Mouse (Mus musculus): ENCODE results near the gene Spata31d1a. TPM values are rescaled to one million over a fixed set of nuclear protein-coding genes. Genes with fewer than 3 reads are reported as not detected.
"Not testable (repeated sequence)": the region's sequence is repeated elsewhere in the genome, so short reads cannot be mapped to it uniquely, and the experiment has no call there.

Spata31d1a gene
- total and polyA plus RNA-seq, 3 experiments = 0.05 TPM; not detected in 2

GRCm38 (mm10) chr13:59741697-59742096, 31.6 kb upstream of the Spata31d1a start:
- DNase-seq (ENCODE audit: low spot score) = peak; percentile 28
- H3K4me1 ChIP-seq (ENCODE audit: insufficient read depth, low read depth, low read length) = peaks cover 26% of the 10 kb centered on the region
- peak; percentile 46; the same call in 1 of the 2 replicates for ATAC-seq (ENCODE audit: extremely low read depth, insufficient number of reproducible peaks, low FRiP score, poor library complexity, severe bottlenecking)
- no peak overlapping the region for H3K4me3 ChIP-seq (ENCODE audit: low read depth, low read length)
- H3K27me3 ChIP-seq (ENCODE audit: insufficient read depth, low read length) = peaks cover 32% of the 10 kb centered on the region
- no peaks in the 10 kb centered on the region for H3K36me3 ChIP-seq (replicated peaks)
- no peak for TF ChIP-seq POLR2AphosphoS5 (IDR thresholded peaks at IDR 0.05; ENCODE audit: insufficient replicate concordance, low read depth, low read length)
- no peak for TF ChIP-seq GATA1 (IDR thresholded peaks at IDR 0.05; ENCODE audit: borderline replicate concordance, low read length)
- no peak for TF ChIP-seq TAL1 (conservative IDR thresholded peaks at IDR 0.05; ENCODE audit: low read depth, low read length)
- no peak for TF ChIP-seq GATA2 (IDR thresholded peaks at IDR 0.05; ENCODE audit: borderline replicate concordance, low read depth, low read length)
- TF ChIP-seq CTCF (IDR thresholded peaks at IDR 0.05; ENCODE audit: low read depth, low read length) = no peak
- no peaks in the 10 kb centered on the region for H3K9me3 ChIP-seq (replicated peaks)

GRCm38 (mm10) chr13:59741096-59741495, 31.0 kb upstream of the Spata31d1a start:
- TF ChIP-seq GATA2 (IDR thresholded peaks at IDR 0.05; ENCODE audit: borderline replicate concordance, low read depth, low read length) (no peak), CTCF (IDR thresholded peaks at IDR 0.05; ENCODE audit: low read depth, low read length) (no peak)
- no peak for DNase-seq (ENCODE audit: low spot score)
- H3K9me3 ChIP-seq (replicated peaks) = no peaks in the 10 kb centered on the region
- peaks cover 26% of the 10 kb centered on the region for H3K27me3 ChIP-seq (ENCODE audit: insufficient read depth, low read length)
- ATAC-seq (ENCODE audit: extremely low read depth, insufficient number of reproducible peaks, low FRiP score, poor library complexity, severe bottlenecking) = no peak
- H3K36me3 ChIP-seq (replicated peaks) = no peaks in the 10 kb centered on the region
- no peak overlapping the region for H3K4me3 ChIP-seq (ENCODE audit: low read depth, low read length)
- H3K4me1 ChIP-seq (ENCODE audit: insufficient read depth, low read depth, low read length) = peaks cover 28% of the 10 kb centered on the region

- no peaks in the 10 kb centered on the region for H3K9me3 ChIP-seq (replicated peaks)
- H3K4me3 ChIP-seq (ENCODE audit: low read depth, low read length) = no peak overlapping the region
- peaks cover 44% of the 10 kb centered on the region for H3K4me1 ChIP-seq (ENCODE audit: insufficient read depth, low read depth, low read length)
- ATAC-seq (ENCODE audit: extremely low read depth, insufficient number of reproducible peaks, low FRiP score, poor library complexity, severe bottlenecking) = no peak
- no peaks in the 10 kb centered on the region for H3K36me3 ChIP-seq (replicated peaks)
- no peak for DNase-seq (ENCODE audit: low spot score)
- peaks cover 19% of the 10 kb centered on the region for H3K27me3 ChIP-seq (ENCODE audit: insufficient read depth, low read length)
- TF ChIP-seq GATA1 (IDR thresholded peaks at IDR 0.05; ENCODE audit: borderline replicate concordance, low read length) = no peak
- TF ChIP-seq CTCF (IDR thresholded peaks at IDR 0.05; ENCODE audit: low read depth, low read length) = no peak
- TF ChIP-seq TAL1 (conservative IDR thresholded peaks at IDR 0.05; ENCODE audit: low read depth, low read length) = no peak
- TF ChIP-seq GATA2 (IDR thresholded peaks at IDR 0.05; ENCODE audit: borderline replicate concordance, low read depth, low read length) = no peak
- TF ChIP-seq POLR2AphosphoS5 (IDR thresholded peaks at IDR 0.05; ENCODE audit: insufficient replicate concordance, low read depth, low read length) = no peak
Observed at GRCm38 (mm10) chr13:59739397-59739796, 29.3 kb upstream of the Spata31d1a start.

GRCm38 (mm10) chr13:59738455-59738854, 28.3 kb upstream of the Spata31d1a start:
- no peaks in the 10 kb centered on the region for H3K36me3 ChIP-seq (replicated peaks)
- H3K4me1 ChIP-seq (ENCODE audit: insufficient read depth, low read depth, low read length) = peaks cover 49% of the 10 kb centered on the region
- H3K4me3 ChIP-seq (ENCODE audit: low read depth, low read length) = no peak overlapping the region
- ATAC-seq (ENCODE audit: extremely low read depth, insufficient number of reproducible peaks, low FRiP score, poor library complexity, severe bottlenecking) = no peak
- DNase-seq (ENCODE audit: low spot score) = no peak
- no peaks in the 10 kb centered on the region for H3K9me3 ChIP-seq (replicated peaks)
- TF ChIP-seq GATA1 (IDR thresholded peaks at IDR 0.05; ENCODE audit: borderline replicate concordance, low read length) (no peak), CTCF (IDR thresholded peaks at IDR 0.05; ENCODE audit: low read depth, low read length) (no peak), POLR2AphosphoS5 (IDR thresholded peaks at IDR 0.05; ENCODE audit: insufficient replicate concordance, low read depth, low read length) (no peak), GATA2 (IDR thresholded peaks at IDR 0.05; ENCODE audit: borderline replicate concordance, low read depth, low read length) (no peak), TAL1 (conservative IDR thresholded peaks at IDR 0.05; ENCODE audit: low read depth, low read length) (no peak)
- peaks cover 10% of the 10 kb centered on the region for H3K27me3 ChIP-seq (ENCODE audit: insufficient read depth, low read length)

GRCm38 (mm10) chr13:59735190-59735589, 25.1 kb upstream of the Spata31d1a start:
- H3K27me3 ChIP-seq (ENCODE audit: insufficient read depth, low read length) = no peaks in the 10 kb centered on the region
- H3K4me1 ChIP-seq (ENCODE audit: insufficient read depth, low read depth, low read length) = peaks cover 65% of the 10 kb centered on the region
- no peaks in the 10 kb centered on the region for H3K36me3 ChIP-seq (replicated peaks)
- TF ChIP-seq GATA1 (IDR thresholded peaks at IDR 0.05; ENCODE audit: borderline replicate concordance, low read length) (no peak), TAL1 (conservative IDR thresholded peaks at IDR 0.05; ENCODE audit: low read depth, low read length) (no peak), CTCF (IDR thresholded peaks at IDR 0.05; ENCODE audit: low read depth, low read length) (no peak), GATA2 (IDR thresholded peaks at IDR 0.05; ENCODE audit: borderline replicate concordance, low read depth, low read length) (no peak), POLR2AphosphoS5 (IDR thresholded peaks at IDR 0.05; ENCODE audit: insufficient replicate concordance, low read depth, low read length) (no peak)
- H3K4me3 ChIP-seq (ENCODE audit: low read depth, low read length) = no peak overlapping the region
- DNase-seq (ENCODE audit: low spot score) (peak; percentile 68), ATAC-seq (ENCODE audit: extremely low read depth, insufficient number of reproducible peaks, low FRiP score, poor library complexity, severe bottlenecking) (peak; percentile 85)
- no peaks in the 10 kb centered on the region for H3K9me3 ChIP-seq (replicated peaks)

- not testable (repeated sequence) for H3K27me3 ChIP-seq (ENCODE audit: insufficient read depth, low read length); H3K9me3 ChIP-seq (replicated peaks); H3K36me3 ChIP-seq (replicated peaks); DNase-seq (ENCODE audit: low spot score)
- peak overlapping the region; percentile 28; the same call in 1 of the 2 replicates for H3K4me3 ChIP-seq (ENCODE audit: low read depth, low read length)
- ATAC-seq (ENCODE audit: extremely low read depth, insufficient number of reproducible peaks, low FRiP score, poor library complexity, severe bottlenecking) = 0 out of 2 replicates have a peak, but pooled peaks have one; percentile 11
- peaks cover 62% of the 10 kb centered on the region for H3K4me1 ChIP-seq (ENCODE audit: insufficient read depth, low read depth, low read length)
Observed at GRCm38 (mm10) chr13:59734347-59734746, 24.2 kb upstream of the Spata31d1a start.

GRCm38 (mm10) chr13:59733936-59734335, 23.8 kb upstream of the Spata31d1a start:
- peak overlapping the region; percentile 45; the same call in 1 of the 2 replicates for H3K4me3 ChIP-seq (ENCODE audit: low read depth, low read length)
- DNase-seq (ENCODE audit: low spot score) = no peak
- H3K36me3 ChIP-seq (replicated peaks) = no peaks in the 10 kb centered on the region
- ATAC-seq (ENCODE audit: extremely low read depth, insufficient number of reproducible peaks, low FRiP score, poor library complexity, severe bottlenecking) = no peak
- no peak for TF ChIP-seq POLR2AphosphoS5 (IDR thresholded peaks at IDR 0.05; ENCODE audit: insufficient replicate concordance, low read depth, low read length)
- TF ChIP-seq CTCF (IDR thresholded peaks at IDR 0.05; ENCODE audit: low read depth, low read length) = no peak
- no peak for TF ChIP-seq GATA2 (IDR thresholded peaks at IDR 0.05; ENCODE audit: borderline replicate concordance, low read depth, low read length)
- no peak for TF ChIP-seq TAL1 (conservative IDR thresholded peaks at IDR 0.05; ENCODE audit: low read depth, low read length)
- no peak for TF ChIP-seq GATA1 (IDR thresholded peaks at IDR 0.05; ENCODE audit: borderline replicate concordance, low read length)
- H3K9me3 ChIP-seq (replicated peaks) = no peaks in the 10 kb centered on the region
- no peaks in the 10 kb centered on the region; the same call in 1 of the 2 replicates for H3K27me3 ChIP-seq (ENCODE audit: insufficient read depth, low read length)
- H3K4me1 ChIP-seq (ENCODE audit: insufficient read depth, low read depth, low read length) = peaks cover 64% of the 10 kb centered on the region

Data from G1E (cell line).